Mouse (Mus musculus) midbrain, postnatal 0 days (tissue): ENCODE measurements at regions not wholly inside any gene's neighbourhood (a gene's known extent, or its start where the extent isn't known, plus 50 kb on each side); places are given as distances from the start of the nearest gene placed in this dataset.
A peak's percentile ranks its signal among the peaks of the same experiment; 100 is the strongest.

Experiments
- ATAC-seq: fragments of 200-750 bp; cut with Nextera tagmentation; 2 replicates; pipeline ENCODE4 v1.8.0; 2017; ENCODE audit warnings: moderate number of reproducible peaks, mild to moderate bottlenecking, moderate TSS enrichment, moderate library complexity; ENCODE audit not compliant: low FRiP score
- DNase-seq: peaks from one replicate; pipeline ENCODE4 v3.0.0-alpha.2; 2015; ENCODE audit warnings: low spot score
- H3K27ac ChIP-seq: fragments of 300-500 bp; sonication (generic); 2 replicates; pipeline ENCODE4 v1.5.1; 2014; ENCODE audit warnings: low read depth, mild to moderate bottlenecking, low read length, mixed read lengths
- H3K27me3 ChIP-seq: fragments of 300-500 bp; sonication (generic); 2 replicates; pipeline ENCODE4 v1.6.1; 2014; ENCODE audit warnings: low read length, control low read depth, mixed read lengths; ENCODE audit not compliant: insufficient read depth
- H3K36me3 ChIP-seq: fragments of 300-500 bp; sonication (generic); 2 replicates; pipeline ENCODE4 v1.6.1; 2014; ENCODE audit warnings: low read length, control low read depth, mixed read lengths; ENCODE audit not compliant: insufficient read depth
- H3K4me1 ChIP-seq: fragments of 300-500 bp; sonication (generic); 2 replicates; pipeline ENCODE4 v1.6.1; 2014; ENCODE audit warnings: mild to moderate bottlenecking, control low read depth, antibody characterized with exemption, low read length, mixed read lengths; ENCODE audit not compliant: insufficient read depth
- H3K4me2 ChIP-seq: fragments of 300-500 bp; sonication (generic); 2 replicates; pipeline ENCODE4 v1.6.1; 2014; ENCODE audit warnings: low read depth, mild to moderate bottlenecking, low read length, mixed read lengths; ENCODE audit not compliant: poor library complexity, severe bottlenecking
- H3K4me3 ChIP-seq: fragments of 300-500 bp; sonication (generic); 2 replicates; pipeline ENCODE4 v1.5.1; 2014; ENCODE audit warnings: low read depth, mild to moderate bottlenecking, low read length, moderate library complexity
- H3K9ac ChIP-seq: fragments of 300-500 bp; sonication (generic); replicated peaks from 2 replicates; pipeline ENCODE4 v1.6.1; 2014; ENCODE audit warnings: mild to moderate bottlenecking, low read length, moderate library complexity, mixed read lengths; ENCODE audit not compliant: poor library complexity, severe bottlenecking
- H3K9me3 ChIP-seq: fragments of 300-500 bp; sonication (generic); 2 replicates; pipeline ENCODE4 v1.6.1; 2016; ENCODE audit warnings: low read length, control low read depth
- CTCF ChIP-seq: IDR thresholded peaks from 2 replicates; pipeline ENCODE4 v1.5.1; 2016; ENCODE audit warnings: antibody characterized with exemption, mild to moderate bottlenecking
- WGBS: fragments of 180-500 bp; shearing (Covaris S2); extraction: QIAGEN DNeasy Blood & Tissue Kit; methylation state at CpG from one replicate; pipeline ENCODE4 v1.1.7; 2014; 5-methylcytosine and 5-hydroxymethylcytosine counted together

GRCm38 (mm10) chr8:35915878-35916518 is 150.4 kb downstream of the Gm19410 start:
- DNase-seq, result no peak
- Histone ChIP-seq H3K27ac (no peak overlapping the region), H3K4me2 (no peak overlapping the region), H3K4me1 (no peaks in the 10 kb centered on the region), H3K9me3 (no peaks in the 10 kb centered on the region), H3K9ac (no peak overlapping the region), H3K36me3 (no peaks in the 10 kb centered on the region), H3K27me3 (no peaks in the 10 kb centered on the region), H3K4me3 (no peak overlapping the region)
- ATAC-seq, result no peak
- TF ChIP-seq CTCF, result no peak
- 89% methylated on average over 10 of the region's 10 CpGs for WGBS

DNA sequence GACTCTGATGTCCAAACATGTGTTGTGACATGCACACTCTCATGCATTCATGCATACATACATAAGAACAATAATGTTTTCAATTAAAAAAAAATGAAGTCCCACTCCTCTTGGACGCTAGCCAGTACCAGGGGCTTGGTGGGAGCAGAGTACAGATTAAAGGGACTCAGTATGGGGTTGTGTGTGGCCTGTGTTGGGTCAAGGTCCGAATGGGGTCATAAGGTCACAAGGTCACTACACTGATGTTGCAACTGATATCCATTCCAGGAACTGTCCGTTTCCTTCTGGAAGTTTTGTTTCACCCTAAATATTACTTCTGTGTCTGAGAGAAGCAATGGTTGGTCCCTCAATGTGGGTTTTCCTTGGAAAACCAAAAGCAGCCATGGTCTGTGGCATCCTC is 152.0 kb downstream of the Gm19410 start:
- DNase-seq (no peak), ATAC-seq (no peak)
- no peaks in the 10 kb centered on the region for H3K9me3 ChIP-seq
- H3K27me3 ChIP-seq, result no peaks in the 10 kb centered on the region
- H3K27ac ChIP-seq, result no peak overlapping the region
- H3K4me1 ChIP-seq, result no peaks in the 10 kb centered on the region
- no peak overlapping the region for H3K4me2 ChIP-seq
- H3K4me3 ChIP-seq, result no peak overlapping the region
- 71% methylated on average over 3 of the region's 3 CpGs for WGBS
- no peak overlapping the region for H3K9ac ChIP-seq
- TF ChIP-seq CTCF, result no peak
- H3K36me3 ChIP-seq, result no peaks in the 10 kb centered on the region

DNA sequence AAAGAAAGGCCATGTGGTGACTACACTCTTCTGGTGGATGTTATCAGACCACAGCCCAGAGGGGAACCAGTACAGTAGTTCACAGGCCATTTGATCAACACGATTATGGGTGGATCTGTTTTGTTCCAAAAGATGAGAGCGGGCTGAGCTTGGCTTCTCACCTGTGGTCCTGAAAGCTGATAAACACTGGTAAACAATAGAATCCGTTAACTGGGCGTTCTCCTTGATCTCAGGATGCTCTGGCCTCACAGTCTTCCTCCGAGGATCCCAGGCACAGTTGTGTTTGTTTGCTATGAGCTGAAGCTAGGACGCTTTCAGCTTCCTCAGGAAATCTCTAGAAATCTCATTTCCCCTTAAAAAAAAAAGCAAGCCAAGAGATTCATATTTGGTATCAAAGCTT is 153.9 kb downstream of the Gm19410 start:
- DNase-seq (no peak), ATAC-seq (no peak)
- Histone ChIP-seq H3K9ac (no peak overlapping the region), H3K27ac (no peak overlapping the region), H3K36me3 (no peaks in the 10 kb centered on the region), H3K4me2 (no peak overlapping the region), H3K4me3 (no peak overlapping the region), H3K9me3 (no peaks in the 10 kb centered on the region), H3K4me1 (no peaks in the 10 kb centered on the region), H3K27me3 (no peaks in the 10 kb centered on the region)
- WGBS, result 78% methylated on average over 6 of the region's 6 CpGs
- no peak for TF ChIP-seq CTCF

DNA sequence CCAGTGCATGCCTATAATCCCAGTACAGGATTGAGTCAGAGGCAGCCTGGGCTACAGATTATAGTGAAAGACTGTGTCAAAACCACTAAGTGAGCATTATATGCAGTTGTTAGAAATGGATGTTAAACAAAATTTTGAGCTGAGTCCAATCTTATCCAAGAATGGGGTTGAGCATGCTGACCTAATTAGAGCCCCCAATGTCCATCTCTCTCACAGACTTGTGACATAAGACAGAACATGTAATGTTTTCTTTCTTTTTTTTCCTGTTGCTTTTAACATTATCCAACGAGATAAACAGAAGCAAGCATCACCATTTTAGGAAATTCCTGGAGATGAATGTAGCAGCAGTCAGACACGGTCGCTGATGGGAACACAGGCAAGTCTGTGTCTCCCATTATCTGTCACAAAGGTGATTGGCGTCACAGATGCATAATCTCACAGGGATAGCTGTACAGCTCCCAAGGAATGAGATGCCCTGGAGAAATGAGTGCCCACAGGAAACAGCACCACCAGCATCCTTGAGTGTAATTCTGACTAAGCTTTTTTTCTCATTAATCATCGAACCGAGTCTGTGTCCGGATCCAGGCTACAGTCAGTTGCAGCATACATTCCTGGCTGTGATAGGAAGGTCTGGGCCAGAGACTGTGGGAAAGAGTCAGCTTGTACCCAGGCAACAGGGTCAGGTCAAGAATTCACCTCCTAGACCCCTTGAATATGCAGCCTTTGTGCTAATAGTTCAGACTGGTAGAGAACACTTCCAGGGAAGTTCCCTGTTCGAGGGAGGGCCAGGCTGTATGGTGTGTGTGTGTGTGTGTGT is 154.5 kb downstream of the Gm19410 start:
- no peak overlapping the region for H3K4me2 ChIP-seq
- no peak overlapping the region for H3K9ac ChIP-seq
- 36% methylated on average over 8 of the region's 8 CpGs for WGBS
- H3K4me3 ChIP-seq, result no peak overlapping the region
- no peaks in the 10 kb centered on the region for H3K4me1 ChIP-seq
- no peak overlapping the region for H3K27ac ChIP-seq
- no peaks in the 10 kb centered on the region for H3K27me3 ChIP-seq
- no peaks in the 10 kb centered on the region for H3K9me3 ChIP-seq
- DNase-seq (no peak), ATAC-seq (no peak)
- no peak for TF ChIP-seq CTCF
- H3K36me3 ChIP-seq, result no peaks in the 10 kb centered on the region

DNA sequence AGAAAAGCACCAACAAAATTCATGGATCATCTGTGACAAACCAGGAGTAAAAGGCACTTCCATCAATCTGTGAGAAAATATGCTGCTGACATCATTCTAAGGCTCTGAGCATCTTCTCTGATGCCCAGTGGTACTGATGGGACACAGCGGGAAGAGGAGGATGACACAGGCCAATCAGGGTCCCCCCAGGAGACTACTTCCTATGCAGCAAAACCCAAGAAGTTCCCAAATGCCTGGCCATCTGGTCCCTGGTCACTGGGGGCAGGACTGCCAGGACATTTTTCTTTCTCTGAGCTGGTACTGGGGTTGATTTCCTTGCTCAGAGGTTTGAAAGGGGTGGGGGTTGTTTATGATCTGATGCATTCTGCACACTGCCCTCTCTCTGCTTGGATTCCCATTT is 158.4 kb downstream of the Gm19410 start:
- H3K27me3 ChIP-seq, result no peaks in the 10 kb centered on the region
- DNase-seq, result no peak
- 89% methylated on average over 1 of the region's 1 CpGs for WGBS

GRCm38 (mm10) chr8:35927408-35927871 is 161.8 kb downstream of the Gm19410 start:
- DNase-seq, result peak; percentile 25
- H3K4me3 ChIP-seq, result no peak overlapping the region
- H3K36me3 ChIP-seq, result no peaks in the 10 kb centered on the region
- WGBS, result 75% methylated on average over 5 of the region's 5 CpGs
- H3K4me1 ChIP-seq, result no peaks in the 10 kb centered on the region
- TF ChIP-seq CTCF, result no peak
- no peaks in the 10 kb centered on the region for H3K27me3 ChIP-seq
- H3K9ac ChIP-seq, result no peak overlapping the region
- H3K27ac ChIP-seq, result no peak overlapping the region
- no peaks in the 10 kb centered on the region for H3K9me3 ChIP-seq
- H3K4me2 ChIP-seq, result no peak overlapping the region
- no peak for ATAC-seq

More for the DNA sequence above, 158.4 kb downstream of the Gm19410 start:
- Histone ChIP-seq H3K9me3 (no peaks in the 10 kb centered on the region), H3K36me3 (no peaks in the 10 kb centered on the region), H3K4me2 (no peak overlapping the region), H3K27ac (no peak overlapping the region), H3K9ac (no peak overlapping the region), H3K4me3 (no peak overlapping the region), H3K4me1 (no peaks in the 10 kb centered on the region)
- ATAC-seq, result no peak
- TF ChIP-seq CTCF, result no peak
